Mouse (Mus musculus) limb, embryonic 12.5 days (tissue): Measurements from ENCODE around the gene Eif5a. TPM values are rescaled to one million over a fixed set of nuclear protein-coding genes. Genes with fewer than 3 reads are reported as not detected.
"Not testable (repeated sequence)": the region's sequence is repeated elsewhere in the genome, so short reads cannot be mapped to it uniquely, and the experiment has no call there.

ENCODE experiments used
- ATAC-seq: fragments of 200-750 bp; cut with Nextera tagmentation; 2 replicates; pipeline ENCODE4 v1.8.0; 2017; ENCODE audit warnings: low read depth, moderate TSS enrichment; ENCODE audit not compliant: insufficient number of reproducible peaks, insufficient read depth, low FRiP score, low TSS enrichment
- H3K27ac ChIP-seq: fragments of 300-500 bp; sonication (generic); 2 replicates; pipeline ENCODE4 v1.5.1; 2016; ENCODE audit warnings: mild to moderate bottlenecking, moderate library complexity
- H3K27me3 ChIP-seq: fragments of 300-500 bp; sonication (generic); 2 replicates; pipeline ENCODE4 v1.6.1; 2016; ENCODE audit warnings: mild to moderate bottlenecking, moderate library complexity
- H3K36me3 ChIP-seq: fragments of 300-500 bp; sonication (generic); 2 replicates; pipeline ENCODE4 v1.6.1; 2016; ENCODE audit warnings: mild to moderate bottlenecking, moderate library complexity
- H3K4me1 ChIP-seq: fragments of 300-500 bp; sonication (generic); replicated peaks from 2 replicates; pipeline ENCODE4 v1.6.1; 2016
- H3K4me2 ChIP-seq: fragments of 300-500 bp; sonication (generic); 2 replicates; pipeline ENCODE4 v1.6.1; 2016; ENCODE audit warnings: mild to moderate bottlenecking, moderate library complexity
- H3K4me3 ChIP-seq: fragments of 300-500 bp; sonication (generic); replicated peaks from 2 replicates; pipeline ENCODE4 v1.5.1; 2016; ENCODE audit warnings: mild to moderate bottlenecking
- H3K9ac ChIP-seq: fragments of 300-500 bp; sonication (generic); replicated peaks from 2 replicates; pipeline ENCODE4 v1.6.1; 2016; ENCODE audit warnings: mild to moderate bottlenecking, moderate library complexity
- H3K9me3 ChIP-seq: fragments of 300-500 bp; sonication (generic); 2 replicates; pipeline ENCODE4 v1.6.1; 2016; ENCODE audit warnings: mild to moderate bottlenecking, moderate library complexity
- WGBS: fragments of 180-500 bp; shearing (Covaris S2); methylation state at CpG from one replicate; pipeline ENCODE4 v1.1.7; 2016; 5-methylcytosine and 5-hydroxymethylcytosine counted together
- polyA plus RNA-seq: library from polyadenylated mRNA; unstranded; fragments of >200 nt; fragmentation: Nextera tagmentation; extraction: Ambion mirVana; gene quantifications from 2 replicates; pipeline ENCODE4 v1.2.1, GENCODE M21; 2016

Gene Eif5a
- polyA plus RNA-seq, 1 experiment from 2014 or later, result 1,851 TPM

GRCm38 (mm10) chr11:69919053-69919452, 2.7 kb downstream of the Eif5a start:
- H3K27me3 ChIP-seq, result no peaks in the 10 kb centered on the region
- H3K4me1 ChIP-seq, result peaks cover 46% of the 10 kb centered on the region
- no peak for ATAC-seq
- WGBS, result 84% methylated on average over 9 of the region's 9 CpGs
- H3K9ac ChIP-seq, result peak overlapping the region; percentile 95; the same call in 1 of the 2 replicates
- H3K27ac ChIP-seq, result peak overlapping the region; percentile 98
- peaks cover 50% of the 10 kb centered on the region for H3K36me3 ChIP-seq
- peak overlapping the region; percentile 87 for H3K4me2 ChIP-seq
- no peaks in the 10 kb centered on the region for H3K9me3 ChIP-seq
- peak overlapping the region; percentile 98 for H3K4me3 ChIP-seq

GRCm38 (mm10) chr11:69918118-69918517, 3.6 kb downstream of the Eif5a start:
- no peaks in the 10 kb centered on the region for H3K9me3 ChIP-seq
- H3K9ac ChIP-seq, result no peak overlapping the region
- H3K27me3 ChIP-seq, result no peaks in the 10 kb centered on the region
- peaks cover 50% of the 10 kb centered on the region for H3K4me1 ChIP-seq
- H3K4me2 ChIP-seq, result no peak overlapping the region
- no peak for ATAC-seq
- H3K36me3 ChIP-seq, result peaks cover 54% of the 10 kb centered on the region
- WGBS, result 83% methylated on average over 5 of the region's 5 CpGs
- H3K4me3 ChIP-seq, result no peak overlapping the region
- no peak overlapping the region for H3K27ac ChIP-seq

GRCm38 (mm10) chr11:69917379-69917948, 4.3 kb downstream of the Eif5a start:
- Histone ChIP-seq H3K36me3 (peaks cover 60% of the 10 kb centered on the region), H3K4me3 (no peak overlapping the region)
- WGBS, result 86% methylated on average over 8 of the region's 8 CpGs

GRCm38 (mm10) chr11:69916652-69917378, 4.9 kb downstream of the Eif5a start:
- 65% methylated on average over 7 of the region's 7 CpGs for WGBS
- H3K4me3 ChIP-seq, H3K27me3 ChIP-seq, ATAC-seq, H3K9ac ChIP-seq, H3K9me3 ChIP-seq, H3K27ac ChIP-seq, H3K4me2 ChIP-seq: not testable (repeated sequence)
- Histone ChIP-seq H3K36me3 (peaks cover 67% of the 10 kb centered on the region), H3K4me1 (peaks cover 50% of the 10 kb centered on the region)

More at GRCm38 (mm10) chr11:69917379-69917948, 4.3 kb downstream of the Eif5a start:
- no peaks in the 10 kb centered on the region for H3K27me3 ChIP-seq
- H3K9me3 ChIP-seq, result no peaks in the 10 kb centered on the region
- H3K27ac ChIP-seq, result no peak overlapping the region
- no peak overlapping the region for H3K9ac ChIP-seq
- peaks cover 50% of the 10 kb centered on the region for H3K4me1 ChIP-seq
- no peak overlapping the region for H3K4me2 ChIP-seq
- ATAC-seq, result no peak

GRCm38 (mm10) chr11:69915667-69916627, 5.8 kb downstream of the Eif5a start:
- Histone ChIP-seq H3K9me3 (no peaks in the 10 kb centered on the region), H3K27ac (0 out of 2 replicates have a peak overlapping the region, but pooled peaks have one; percentile 12), H3K4me3 (peak overlapping the region; percentile 13; the same call in 1 of the 2 replicates), H3K27me3 (no peaks in the 10 kb centered on the region), H3K4me2 (peak overlapping the region; percentile 98), H3K9ac (no peak overlapping the region; the same call in 1 of the 2 replicates), H3K36me3 (peaks cover 76% of the 10 kb centered on the region), H3K4me1 (peaks cover 50% of the 10 kb centered on the region)
- WGBS, result 59% methylated on average over 5 of the region's 5 CpGs
- no peak for ATAC-seq

GRCm38 (mm10) chr11:69914917-69915430, 6.8 kb downstream of the Eif5a start:
- no peak for ATAC-seq

GRCm38 (mm10) chr11:69914372-69914764, 7.4 kb downstream of the Eif5a start:
- no peak for ATAC-seq
- WGBS, result 4% methylated on average over 17 of the region's 17 CpGs

More at GRCm38 (mm10) chr11:69914917-69915430, 6.8 kb downstream of the Eif5a start:
- Histone ChIP-seq H3K4me2 (peak overlapping the region; percentile 98), H3K4me1 (peaks cover 50% of the 10 kb centered on the region), H3K36me3 (peaks cover 85% of the 10 kb centered on the region), H3K27ac (no peak overlapping the region), H3K9me3 (no peaks in the 10 kb centered on the region), H3K27me3 (no peaks in the 10 kb centered on the region), H3K4me3 (peak overlapping the region; percentile 92), H3K9ac (no peak overlapping the region; the same call in 1 of the 2 replicates)
- WGBS, result 31% methylated on average over 9 of the region's 9 CpGs

GRCm38 (mm10) chr11:69913554-69914371, 8.0 kb downstream of the Eif5a start, which contains the start of gene Gps2:
Gps2 (plus strand) TSS chr11:69913888.
- peak; percentile 71 for ATAC-seq
- H3K9ac ChIP-seq, result peak within 1 kb of the TSS; percentile 93
- H3K27me3 ChIP-seq, result no peaks in the 10 kb centered on the region
- no peaks in the 10 kb centered on the region for H3K9me3 ChIP-seq
- 2% methylated on average over 61 of the region's 61 CpGs for WGBS
- H3K4me1 ChIP-seq, result peaks cover 39% of the 10 kb centered on the region
- peak within 1 kb of the TSS; percentile 92 for H3K4me3 ChIP-seq
- peak within 1 kb of the TSS; percentile 92 for H3K27ac ChIP-seq
- peak within 1 kb of the TSS; percentile 98 for H3K4me2 ChIP-seq
- peaks cover 91% of the 10 kb centered on the region for H3K36me3 ChIP-seq

More at GRCm38 (mm10) chr11:69914372-69914764, 7.4 kb downstream of the Eif5a start:
- Histone ChIP-seq H3K4me2 (peak overlapping the region; percentile 98), H3K9me3 (no peaks in the 10 kb centered on the region), H3K27ac (peak overlapping the region; percentile 92), H3K4me3 (peak overlapping the region; percentile 92), H3K9ac (peak overlapping the region; percentile 93), H3K27me3 (no peaks in the 10 kb centered on the region), H3K4me1 (peaks cover 44% of the 10 kb centered on the region), H3K36me3 (peaks cover 91% of the 10 kb centered on the region)

- H3K9me3 ChIP-seq, result no peaks in the 10 kb centered on the region
- 75% methylated on average over 15 of the region's 15 CpGs for WGBS
- H3K4me2 ChIP-seq, result peak overlapping the region; percentile 98
- H3K9ac ChIP-seq, result peak overlapping the region; percentile 93
- ATAC-seq, result 0 out of 2 replicates have a peak, but pooled peaks have one; percentile 24
- H3K27me3 ChIP-seq, result no peaks in the 10 kb centered on the region
- peak overlapping the region; percentile 92; the same call in 1 of the 2 replicates for H3K27ac ChIP-seq
- H3K4me1 ChIP-seq, result peaks cover 33% of the 10 kb centered on the region
- peaks cover 91% of the 10 kb centered on the region for H3K36me3 ChIP-seq
- peak overlapping the region; percentile 92 for H3K4me3 ChIP-seq
These were observed 8.8 kb downstream of the Eif5a start for GRCm38 (mm10) chr11:69912716-69913530.
